Mouse (Mus musculus): ENCODE data around the gene Kcnq5.

Gene Kcnq5

GRCm38 (mm10) chr1:21961251-21962082 is at the start of gene Kcnq5:
TSS of gene Kcnq5 (minus strand) at chr1:21961942.
- DNase-seq: peak; percentile 82

GRCm38 (mm10) chr1:21979755-21980154 is 18.0 kb upstream of the Kcnq5 start:
- no peak for DNase-seq

GRCm38 (mm10) chr1:21979292-21979691 is 17.6 kb upstream of the Kcnq5 start:
- DNase-seq: no peak

GRCm38 (mm10) chr1:21974040-21974439 is 12.3 kb upstream of the Kcnq5 start:
- no peak for DNase-seq

- no peak for DNase-seq
Measured at GRCm38 (mm10) chr1:21967139-21967538, 5.4 kb upstream of the Kcnq5 start.

- peak; percentile 43 for DNase-seq
Measured at GRCm38 (mm10) chr1:21962896-21963864, 1.4 kb upstream of the Kcnq5 start.

GRCm38 (mm10) chr1:21962083-21962471 is 335 bp upstream of the Kcnq5 start:
- peak; percentile 34 for DNase-seq

- DNase-seq: peak; percentile 39
Measured at GRCm38 (mm10) chr1:21960421-21961250, 1.1 kb downstream of the Kcnq5 start.

GRCm38 (mm10) chr1:21959648-21960285 is 2.0 kb downstream of the Kcnq5 start:
- DNase-seq: peak; percentile 15

- DNase-seq: no peak
Measured at GRCm38 (mm10) chr1:21958013-21958412, 3.7 kb downstream of the Kcnq5 start.

- no peak for DNase-seq
Measured at GRCm38 (mm10) chr1:21940831-21941230, 20.9 kb downstream of the Kcnq5 start.

- no peak for DNase-seq
Measured at GRCm38 (mm10) chr1:21927182-21927581, 34.6 kb downstream of the Kcnq5 start.

GRCm38 (mm10) chr1:21923293-21923642 is 38.5 kb downstream of the Kcnq5 start:
- DNase-seq: no peak

- DNase-seq: no peak
Measured at GRCm38 (mm10) chr1:21922578-21923292, 39.0 kb downstream of the Kcnq5 start.

- no peak for DNase-seq
Measured at GRCm38 (mm10) chr1:21919276-21919675, 42.5 kb downstream of the Kcnq5 start.

GRCm38 (mm10) chr1:21896067-21896719 is 65.5 kb downstream of the Kcnq5 start:
- no peak for DNase-seq

GRCm38 (mm10) chr1:21883747-21884146 is 78.0 kb downstream of the Kcnq5 start:
- DNase-seq: no peak

- no peak for DNase-seq
Measured at GRCm38 (mm10) chr1:21870889-21871288, 90.9 kb downstream of the Kcnq5 start.

GRCm38 (mm10) chr1:21868484-21868883 is 93.3 kb downstream of the Kcnq5 start:
- no peak for DNase-seq

- no peak for DNase-seq
Measured at GRCm38 (mm10) chr1:21856399-21856798, 105.3 kb downstream of the Kcnq5 start.

- no peak for DNase-seq
Measured at GRCm38 (mm10) chr1:21838534-21838933, 123.2 kb downstream of the Kcnq5 start.

Data from thymus, postnatal 14 days (tissue).